Mouse (Mus musculus) heart, embryonic 16.5 days (tissue): ENCODE results near the gene Mgat4a. TPM values are rescaled to one million over a fixed set of nuclear protein-coding genes. Genes with fewer than 3 reads are reported as not detected.
A peak's percentile ranks its signal among the peaks of the same experiment; 100 is the strongest.

Source experiments
- ATAC-seq: fragments of 200-750 bp; cut with Nextera tagmentation; replicated peaks from 2 replicates; pipeline ENCODE4 v1.8.0; 2017; ENCODE audit warnings: moderate number of reproducible peaks; ENCODE audit not compliant: insufficient read depth, low FRiP score; ENCODE audit errors: extremely low read depth
- H3K27ac ChIP-seq: fragments of 300-500 bp; sonication (generic); 2 replicates; pipeline ENCODE4 v1.5.1; 2014; ENCODE audit warnings: mild to moderate bottlenecking, low read length, control low read depth, moderate library complexity
- H3K27me3 ChIP-seq: fragments of 300-500 bp; sonication (generic); 2 replicates; pipeline ENCODE4 v1.6.1; 2014; ENCODE audit warnings: low read length, mixed read lengths; ENCODE audit not compliant: control insufficient read depth, insufficient read depth
- H3K36me3 ChIP-seq: fragments of 300-500 bp; sonication (generic); 2 replicates; pipeline ENCODE4 v1.6.1; 2014; ENCODE audit not compliant: control insufficient read depth, insufficient read depth
- H3K4me1 ChIP-seq: fragments of 300-500 bp; sonication (generic); 2 replicates; pipeline ENCODE4 v1.6.1; 2014; ENCODE audit warnings: low read length, mixed read lengths; ENCODE audit not compliant: control insufficient read depth, insufficient read depth
- H3K4me2 ChIP-seq: fragments of 300-500 bp; sonication (generic); 2 replicates; pipeline ENCODE4 v1.6.1; 2014; ENCODE audit warnings: low read depth, mild to moderate bottlenecking, control low read depth, low read length
- H3K4me3 ChIP-seq: fragments of 300-500 bp; sonication (generic); 2 replicates; pipeline ENCODE4 v1.5.1; 2014; ENCODE audit warnings: mild to moderate bottlenecking, control low read depth, low read length
- H3K9ac ChIP-seq: fragments of 300-500 bp; sonication (generic); 2 replicates; pipeline ENCODE4 v1.6.1; 2014; ENCODE audit warnings: low read length, control low read depth
- H3K9me3 ChIP-seq: fragments of 300-500 bp; sonication (generic); replicated peaks from 2 replicates; pipeline ENCODE4 v1.6.1; 2016; ENCODE audit warnings: low read length; ENCODE audit not compliant: control insufficient read depth
- WGBS: fragments of 180-500 bp; shearing (Covaris S2); extraction: QIAGEN DNeasy Blood & Tissue Kit; methylation state at CpG from one replicate; pipeline ENCODE4 v1.1.7; 2014; 5-methylcytosine and 5-hydroxymethylcytosine counted together
- polyA plus RNA-seq: library from polyadenylated mRNA; unstranded; fragments of >200 nt; fragmentation: Nextera tagmentation; extraction: Ambion mirVana; gene quantifications from 2 replicates; pipeline ENCODE4 v1.2.1, GENCODE M21; 2015

Mgat4a gene
- polyA plus RNA-seq, 1 experiment from 2014 or later = 5.0 TPM

DNA sequence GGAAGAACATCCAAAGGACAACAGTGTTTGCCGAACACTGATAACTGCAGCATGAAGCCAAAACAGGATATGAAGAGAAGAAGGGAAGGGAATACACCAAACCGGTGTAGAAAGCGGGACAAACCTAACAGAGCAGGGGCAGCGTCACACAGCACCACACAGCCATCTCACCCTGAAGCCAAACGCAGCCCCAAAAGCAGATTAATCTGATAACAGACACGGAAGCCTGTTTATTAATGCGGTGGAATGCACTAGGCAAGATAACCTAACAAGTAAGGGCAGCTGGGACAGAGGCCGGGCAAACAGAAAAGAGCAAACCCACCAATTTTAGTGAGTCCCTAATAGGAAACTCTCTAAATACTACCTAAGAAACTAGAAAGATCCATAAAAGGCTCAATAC, 61.1 kb downstream of the Mgat4a start:
- no peak overlapping the region for H3K9ac ChIP-seq

GRCm38 (mm10) chr1:37479074-37479473, 61.7 kb downstream of the Mgat4a start:
- no peaks in the 10 kb centered on the region for H3K36me3 ChIP-seq
- H3K4me3 ChIP-seq = no peak overlapping the region
- no peak overlapping the region for H3K4me2 ChIP-seq
- H3K9me3 ChIP-seq = no peaks in the 10 kb centered on the region
- no peaks in the 10 kb centered on the region for H3K27me3 ChIP-seq
- ATAC-seq = no peak
- no peak overlapping the region for H3K9ac ChIP-seq
- WGBS = 69% methylated on average over 9 of the region's 9 CpGs
- H3K27ac ChIP-seq = peak overlapping the region; percentile 37; the same call in 1 of the 2 replicates
- H3K4me1 ChIP-seq = peaks cover 9% of the 10 kb centered on the region

More for the DNA sequence above, 61.1 kb downstream of the Mgat4a start:
- H3K4me1 ChIP-seq = peaks cover 6% of the 10 kb centered on the region
- 69% methylated on average over 8 of the region's 8 CpGs for WGBS
- H3K9me3 ChIP-seq = no peaks in the 10 kb centered on the region
- no peak overlapping the region for H3K4me3 ChIP-seq
- no peaks in the 10 kb centered on the region for H3K36me3 ChIP-seq
- peak overlapping the region; percentile 37 for H3K27ac ChIP-seq
- H3K27me3 ChIP-seq = no peaks in the 10 kb centered on the region
- ATAC-seq = no peak
- H3K4me2 ChIP-seq = no peak overlapping the region

DNA sequence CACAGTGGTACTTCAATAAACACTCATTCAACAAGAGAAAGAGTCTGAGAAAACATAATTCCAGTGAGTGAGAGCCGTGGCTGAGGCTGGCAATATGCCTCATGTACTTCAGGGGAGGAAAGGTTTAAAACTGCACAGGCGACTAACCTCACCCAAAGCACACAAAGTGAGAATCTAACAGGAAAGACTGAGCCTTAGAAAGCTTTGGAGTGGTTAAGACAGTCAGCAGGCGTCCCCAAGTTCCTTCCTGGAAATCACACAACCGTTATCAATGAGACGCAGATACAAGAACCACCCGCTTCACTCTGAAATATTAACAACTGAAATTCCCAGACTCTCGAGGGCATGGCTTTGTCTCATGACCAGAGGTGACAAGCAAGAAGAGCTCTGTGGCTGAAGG, 62.4 kb downstream of the Mgat4a start:
- WGBS = 20% methylated on average over 7 of the region's 7 CpGs
- Histone ChIP-seq H3K9me3 (no peaks in the 10 kb centered on the region), H3K27ac (peak overlapping the region; percentile 60), H3K9ac (peak overlapping the region; percentile 5; the same call in 1 of the 2 replicates), H3K4me2 (peak overlapping the region; percentile 54), H3K4me1 (peaks cover 13% of the 10 kb centered on the region), H3K36me3 (no peaks in the 10 kb centered on the region), H3K4me3 (peak overlapping the region; percentile 23), H3K27me3 (no peaks in the 10 kb centered on the region)
- ATAC-seq = 0 out of 2 replicates have a peak, but pooled peaks have one; percentile 42

DNA sequence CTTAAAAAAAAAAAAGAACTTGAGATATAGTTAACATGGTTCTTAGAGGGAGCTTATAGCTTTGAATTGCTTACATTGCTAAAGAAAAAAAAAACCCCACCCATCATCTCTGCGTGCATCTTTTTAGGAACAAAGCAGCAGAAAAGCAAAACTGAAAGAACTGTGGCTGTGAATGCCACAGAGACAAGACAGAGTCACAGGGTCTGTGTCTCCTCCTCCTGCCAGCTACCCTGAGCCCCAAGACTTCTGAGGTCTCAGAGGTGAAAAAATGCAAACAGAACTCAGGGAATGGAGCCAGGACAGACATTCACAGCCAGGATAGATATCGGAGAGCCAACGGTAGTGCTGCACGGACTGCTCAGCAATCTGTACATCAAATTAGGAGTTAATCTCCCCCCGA, 62.9 kb downstream of the Mgat4a start:
- H3K4me2 ChIP-seq = peak overlapping the region; percentile 54
- 33% methylated on average over 5 of the region's 5 CpGs for WGBS
- peak overlapping the region; percentile 23 for H3K4me3 ChIP-seq
- peaks cover 13% of the 10 kb centered on the region for H3K4me1 ChIP-seq
- no peaks in the 10 kb centered on the region for H3K36me3 ChIP-seq
- H3K27ac ChIP-seq = peak overlapping the region; percentile 60
- ATAC-seq = peak; percentile 29; the same call in 1 of the 2 replicates
- H3K27me3 ChIP-seq = no peaks in the 10 kb centered on the region
- H3K9me3 ChIP-seq = no peaks in the 10 kb centered on the region
- H3K9ac ChIP-seq = peak overlapping the region; percentile 11; the same call in 1 of the 2 replicates

DNA sequence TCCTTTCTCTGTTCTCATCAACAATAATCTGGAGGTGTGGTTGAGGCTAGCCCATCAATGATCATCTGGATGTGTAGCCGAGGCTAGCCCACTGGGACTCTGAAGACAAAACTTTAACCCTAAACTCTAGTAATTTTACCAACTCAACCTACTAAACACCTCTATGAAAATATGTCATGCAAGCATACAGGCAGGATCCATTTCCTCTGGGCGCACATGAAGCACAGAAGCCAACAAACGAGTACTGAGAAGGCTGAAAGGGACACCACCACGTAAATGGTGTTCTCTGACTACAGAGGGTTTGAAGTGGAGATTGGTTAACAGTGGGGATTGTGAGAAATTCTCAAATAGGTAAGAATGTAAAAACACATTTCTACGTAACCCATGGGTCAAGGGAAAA, 63.6 kb downstream of the Mgat4a start:
- Histone ChIP-seq H3K4me1 (peaks cover 13% of the 10 kb centered on the region), H3K9ac (no peak overlapping the region), H3K4me3 (no peak overlapping the region), H3K27ac (no peak overlapping the region), H3K36me3 (no peaks in the 10 kb centered on the region), H3K9me3 (no peaks in the 10 kb centered on the region), H3K4me2 (no peak overlapping the region; the same call in 1 of the 2 replicates), H3K27me3 (no peaks in the 10 kb centered on the region)
- WGBS = 88% methylated on average over 5 of the region's 5 CpGs
- no peak for ATAC-seq

GRCm38 (mm10) chr1:37475312-37475711, 65.5 kb downstream of the Mgat4a start:
- Histone ChIP-seq H3K27me3 (no peaks in the 10 kb centered on the region), H3K27ac (no peak overlapping the region), H3K4me3 (no peak overlapping the region), H3K9me3 (no peaks in the 10 kb centered on the region), H3K4me1 (peaks cover 13% of the 10 kb centered on the region), H3K36me3 (no peaks in the 10 kb centered on the region), H3K4me2 (no peak overlapping the region), H3K9ac (no peak overlapping the region)
- no peak for ATAC-seq
- WGBS = 88% methylated on average over 3 of the region's 3 CpGs

- ATAC-seq = no peak
Measured at GRCm38 (mm10) chr1:37474634-37475190, 66.1 kb downstream of the Mgat4a start.

DNA sequence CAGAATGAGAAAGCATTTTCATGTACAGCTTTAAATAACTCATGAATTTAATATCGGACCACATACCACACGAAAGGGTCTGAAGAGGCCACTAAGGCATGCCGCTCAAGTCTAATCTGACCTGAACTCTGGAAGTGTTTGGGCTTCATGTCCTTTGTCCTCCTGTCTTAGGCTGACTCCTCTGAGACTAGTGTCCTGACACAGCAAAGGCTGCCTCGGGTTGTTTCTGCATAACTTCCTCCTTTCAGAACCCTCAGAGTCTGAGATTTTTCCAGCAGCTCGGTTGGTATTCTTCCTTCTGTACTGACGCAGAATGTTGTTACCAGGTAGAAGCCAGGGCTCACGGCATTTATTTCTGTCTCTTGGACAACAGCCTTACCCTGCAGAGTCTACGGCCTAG, 66.8 kb downstream of the Mgat4a start:
- Histone ChIP-seq H3K36me3 (no peaks in the 10 kb centered on the region), H3K4me1 (peaks cover 13% of the 10 kb centered on the region), H3K27ac (peak overlapping the region; percentile 36; the same call in 1 of the 2 replicates), H3K27me3 (no peaks in the 10 kb centered on the region), H3K4me2 (peak overlapping the region; percentile 26; the same call in 1 of the 2 replicates), H3K9me3 (no peaks in the 10 kb centered on the region), H3K4me3 (no peak overlapping the region), H3K9ac (0 out of 2 replicates have a peak overlapping the region, but pooled peaks have one; percentile 3)
- ATAC-seq = no peak
- WGBS = 41% methylated on average over 8 of the region's 8 CpGs

More at GRCm38 (mm10) chr1:37474634-37475190, 66.1 kb downstream of the Mgat4a start:
- Histone ChIP-seq H3K9me3 (no peaks in the 10 kb centered on the region), H3K27ac (0 out of 2 replicates have a peak overlapping the region, but pooled peaks have one; percentile 19), H3K4me3 (no peak overlapping the region), H3K4me2 (no peak overlapping the region), H3K9ac (no peak overlapping the region), H3K4me1 (peaks cover 13% of the 10 kb centered on the region), H3K27me3 (no peaks in the 10 kb centered on the region), H3K36me3 (no peaks in the 10 kb centered on the region)
- WGBS = 82% methylated on average over 6 of the region's 6 CpGs

- no peak for ATAC-seq
- Histone ChIP-seq H3K4me1 (peaks cover 13% of the 10 kb centered on the region), H3K27ac (no peak overlapping the region; the same call in 1 of the 2 replicates), H3K27me3 (no peaks in the 10 kb centered on the region), H3K4me3 (no peak overlapping the region), H3K36me3 (no peaks in the 10 kb centered on the region), H3K9ac (no peak overlapping the region), H3K4me2 (no peak overlapping the region), H3K9me3 (peaks cover 3% of the 10 kb centered on the region)
- 82% methylated on average over 10 of the region's 10 CpGs for WGBS
Measured at GRCm38 (mm10) chr1:37473251-37473650, 67.6 kb downstream of the Mgat4a start.
